Mouse (Mus musculus) monocyte, adult 2 months (primary cell): ENCODE data around the gene Yy1.

ENCODE experiments used
- DNase-seq, 2 experiments: peaks; one replicate each; pipeline ENCODE4 v3.0.0; 2022; ENCODE audit warnings: low spot score in 2 of 2, low read depth in 1 of 2

The Yy1 gene

GRCm38 (mm10) chr12:108857109-108857508, 64.3 kb downstream of the Yy1 start:
- no peak for DNase-seq

- DNase-seq = no peak
These were observed 64.9 kb downstream of the Yy1 start for GRCm38 (mm10) chr12:108857589-108858184.

- no peak for DNase-seq
These were observed 65.7 kb downstream of the Yy1 start for GRCm38 (mm10) chr12:108858486-108858885.

- no peak for DNase-seq
These were observed 72.3 kb downstream of the Yy1 start for GRCm38 (mm10) chr12:108865007-108865494.

- no peak for DNase-seq
These were observed 76.8 kb downstream of the Yy1 start for GRCm38 (mm10) chr12:108869575-108869974.
